Mouse (Mus musculus) splenic B cell, adult 2 months (primary cell): ENCODE results near the gene Fto.

ENCODE experiments used
- DNase-seq: peaks from one replicate; pipeline ENCODE4 v3.0.0-alpha.2; 2011; ENCODE audit warnings: low read depth, low spot score
- H3K27me3 ChIP-seq: 2 replicates; pipeline ENCODE4 v1.6.1; 2012; ENCODE audit warnings: mild to moderate bottlenecking, low read length, moderate library complexity, mixed read lengths; ENCODE audit not compliant: control insufficient read depth, poor library complexity, insufficient read depth, severe bottlenecking
- H3K36me3 ChIP-seq: 2 replicates; pipeline ENCODE4 v1.6.1; 2012; ENCODE audit warnings: mild to moderate bottlenecking, low read length, moderate library complexity, mixed read lengths; ENCODE audit not compliant: control insufficient read depth, poor library complexity, insufficient read depth, severe bottlenecking

Gene Fto

GRCm38 (mm10) chr8:91509206-91509899, 196.0 kb downstream of the Fto start:
- Histone ChIP-seq H3K36me3 (no peaks in the 10 kb centered on the region), H3K27me3 (no peaks in the 10 kb centered on the region)
- DNase-seq, result no peak

GRCm38 (mm10) chr8:91509900-91510260, 196.6 kb downstream of the Fto start:
- Histone ChIP-seq H3K27me3 (no peaks in the 10 kb centered on the region), H3K36me3 (no peaks in the 10 kb centered on the region; the same call in 1 of the 2 replicates)
- no peak for DNase-seq

DNA sequence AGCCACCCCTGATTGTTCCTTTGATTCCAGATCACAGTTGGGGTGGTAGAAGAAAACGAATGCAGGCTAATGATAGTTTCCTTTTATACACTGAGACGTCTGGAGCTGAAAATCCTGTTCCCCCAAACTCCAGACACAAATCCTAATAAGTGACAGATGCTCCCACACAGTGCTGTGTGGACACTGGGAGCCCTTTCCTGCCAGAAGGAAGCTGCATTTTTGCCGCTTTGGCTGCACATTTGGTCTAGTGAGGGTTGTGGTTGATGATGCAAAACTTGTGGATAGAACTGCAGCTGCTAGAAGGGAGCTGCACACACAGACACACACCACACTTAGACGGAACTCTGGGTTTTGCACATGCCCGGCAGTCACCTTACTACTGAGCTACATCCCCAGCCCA, 197.4 kb downstream of the Fto start:
- H3K36me3 ChIP-seq, result no peaks in the 10 kb centered on the region; the same call in 1 of the 2 replicates
- DNase-seq, result no peak

GRCm38 (mm10) chr8:91511943-91512342, 198.6 kb downstream of the Fto start:
- no peaks in the 10 kb centered on the region for H3K27me3 ChIP-seq
- no peak for DNase-seq
- H3K36me3 ChIP-seq, result no peaks in the 10 kb centered on the region; the same call in 1 of the 2 replicates

More for the DNA sequence above, 197.4 kb downstream of the Fto start:
- H3K27me3 ChIP-seq, result no peaks in the 10 kb centered on the region

- DNase-seq, result no peak
- no peaks in the 10 kb centered on the region for H3K27me3 ChIP-seq
- no peaks in the 10 kb centered on the region; the same call in 1 of the 2 replicates for H3K36me3 ChIP-seq
Observed at GRCm38 (mm10) chr8:91514752-91515478, 201.6 kb downstream of the Fto start.

DNA sequence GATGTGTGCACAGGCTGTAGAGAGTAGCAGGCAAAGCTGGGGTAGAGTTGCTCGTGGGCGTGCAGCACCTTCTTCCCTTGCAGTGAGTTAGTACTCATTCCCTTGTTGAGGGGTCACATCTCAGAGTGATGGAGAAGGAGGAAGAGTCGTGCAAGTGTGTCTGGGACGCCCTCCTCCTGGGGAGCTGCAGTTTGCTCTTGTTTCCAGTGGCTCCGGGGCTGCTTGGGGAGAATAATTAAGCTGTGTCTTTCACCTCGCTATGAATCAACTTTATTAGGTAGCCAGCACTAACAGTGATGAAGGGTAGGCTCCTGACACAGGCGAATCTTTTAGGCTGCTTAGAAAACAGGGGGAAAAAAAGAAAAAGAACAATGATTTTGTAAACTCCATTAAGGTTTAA, 203.1 kb downstream of the Fto start:
- DNase-seq, result no peak
- H3K27me3 ChIP-seq, result no peaks in the 10 kb centered on the region
- H3K36me3 ChIP-seq, result no peaks in the 10 kb centered on the region; the same call in 1 of the 2 replicates

DNA sequence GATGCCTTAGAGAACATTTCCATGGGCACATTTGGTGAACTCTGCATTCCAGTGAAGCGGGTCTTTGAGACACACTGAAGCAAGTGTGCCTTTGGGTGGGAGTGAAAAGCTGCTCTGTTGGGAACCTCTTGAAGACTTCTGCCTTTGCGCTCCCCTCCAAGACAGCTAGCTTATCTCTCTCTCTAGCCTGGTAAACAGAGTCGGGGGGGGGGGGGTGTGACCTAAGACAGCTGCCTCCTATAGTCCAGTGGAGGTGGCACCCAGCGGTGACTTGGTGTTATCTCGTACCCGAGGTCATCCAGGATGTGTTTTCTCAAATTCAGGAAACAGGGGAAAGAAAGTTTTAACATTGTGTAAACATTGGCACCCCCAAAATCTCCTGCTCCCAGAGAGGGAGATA, 204.8 kb downstream of the Fto start:
- Histone ChIP-seq H3K36me3 (no peaks in the 10 kb centered on the region; the same call in 1 of the 2 replicates), H3K27me3 (no peaks in the 10 kb centered on the region)
- DNase-seq, result no peak

DNA sequence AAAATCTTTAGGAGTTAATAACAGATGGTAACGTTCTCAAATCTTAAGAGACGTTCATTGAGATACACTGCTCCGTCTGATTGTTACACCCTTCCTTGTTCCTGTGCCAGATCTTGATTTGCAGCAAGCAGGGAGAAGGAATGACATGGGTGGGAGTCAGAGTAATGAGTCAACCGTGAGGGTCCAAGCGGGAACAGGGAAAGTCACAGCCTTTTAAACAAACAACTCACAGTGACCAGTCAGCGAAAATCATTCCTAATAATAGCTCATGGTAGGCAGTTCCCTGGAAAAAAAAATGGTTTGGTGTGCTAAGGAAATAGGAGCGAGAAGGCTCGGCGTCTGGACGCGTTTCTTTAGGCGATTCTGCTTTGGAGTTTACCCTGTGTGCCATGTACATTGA, 208.9 kb downstream of the Fto start:
- H3K36me3 ChIP-seq, result peaks cover 7% of the 10 kb centered on the region
- no peak for DNase-seq
- no peaks in the 10 kb centered on the region for H3K27me3 ChIP-seq

DNA sequence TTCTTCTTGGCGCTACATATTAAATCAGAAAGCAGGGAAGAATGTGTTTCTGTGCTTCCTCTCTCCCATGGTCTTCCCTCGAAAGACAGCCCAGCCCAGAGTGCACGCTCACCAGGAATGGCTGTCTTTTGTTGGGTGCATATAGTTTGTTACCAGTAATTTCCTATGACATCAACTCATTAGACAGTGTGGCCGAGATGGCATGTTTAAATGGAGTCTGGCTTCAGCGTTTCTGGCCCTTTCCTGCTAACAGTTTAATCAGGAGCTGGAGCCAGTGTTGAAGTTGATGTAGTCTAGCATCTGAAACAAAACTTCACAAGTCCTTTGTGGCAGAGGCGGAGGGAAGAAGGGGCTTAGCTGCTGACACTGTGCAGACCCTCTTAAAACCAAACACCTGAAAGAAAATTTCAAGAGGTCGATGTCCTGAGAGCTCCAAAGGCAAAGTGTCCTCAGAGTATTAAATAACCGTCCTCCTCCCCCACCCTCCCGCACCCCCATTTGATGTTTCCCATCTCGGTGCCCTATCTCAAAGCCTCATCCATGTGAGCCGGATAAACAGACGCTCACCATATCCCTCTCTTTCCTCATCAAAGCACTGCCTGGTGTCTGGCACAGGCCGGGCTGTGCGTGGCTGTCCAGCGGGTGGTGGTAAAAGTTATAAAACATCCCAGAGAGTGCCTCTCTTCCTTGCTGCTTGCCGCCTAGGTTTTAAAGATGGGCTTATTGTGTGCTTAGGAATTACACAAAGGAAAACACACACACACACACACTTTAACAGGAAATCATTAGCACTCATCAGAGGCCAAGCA, 210.9 kb downstream of the Fto start:
- Histone ChIP-seq H3K27me3 (no peaks in the 10 kb centered on the region), H3K36me3 (peaks cover 7% of the 10 kb centered on the region)
- no peak for DNase-seq

- Histone ChIP-seq H3K27me3 (no peaks in the 10 kb centered on the region), H3K36me3 (peaks cover 7% of the 10 kb centered on the region)
- DNase-seq, result no peak
Observed at GRCm38 (mm10) chr8:91524865-91525250, 211.5 kb downstream of the Fto start.

- no peak for DNase-seq
- no peaks in the 10 kb centered on the region for H3K27me3 ChIP-seq
- H3K36me3 ChIP-seq, result peaks cover 7% of the 10 kb centered on the region
Observed at GRCm38 (mm10) chr8:91525342-91525817, 212.1 kb downstream of the Fto start.

DNA sequence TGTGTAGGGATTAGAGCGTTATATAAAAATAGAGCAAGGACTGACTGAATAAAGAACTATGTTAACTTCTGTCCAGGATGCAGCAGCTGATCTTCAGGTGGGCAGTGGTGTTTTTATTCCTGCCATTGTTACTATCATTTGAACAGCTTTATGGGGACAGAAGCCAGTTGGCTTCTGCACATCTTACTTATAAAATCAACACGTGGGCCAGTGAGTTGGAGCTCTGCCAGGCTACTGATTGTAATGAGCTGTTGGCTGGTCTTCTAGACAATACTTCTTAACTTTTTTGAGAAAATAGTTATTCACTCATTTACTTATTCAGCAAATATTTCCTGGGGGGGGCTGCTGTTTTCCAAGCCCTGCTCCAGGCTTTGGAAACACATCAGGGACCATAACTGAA, 215.6 kb downstream of the Fto start:
- DNase-seq, result no peak
- H3K36me3 ChIP-seq, result peaks cover 7% of the 10 kb centered on the region
- H3K27me3 ChIP-seq, result no peaks in the 10 kb centered on the region

- DNase-seq, result no peak
- no peaks in the 10 kb centered on the region for H3K27me3 ChIP-seq
Observed at GRCm38 (mm10) chr8:91529699-91530098, 216.4 kb downstream of the Fto start.

DNA sequence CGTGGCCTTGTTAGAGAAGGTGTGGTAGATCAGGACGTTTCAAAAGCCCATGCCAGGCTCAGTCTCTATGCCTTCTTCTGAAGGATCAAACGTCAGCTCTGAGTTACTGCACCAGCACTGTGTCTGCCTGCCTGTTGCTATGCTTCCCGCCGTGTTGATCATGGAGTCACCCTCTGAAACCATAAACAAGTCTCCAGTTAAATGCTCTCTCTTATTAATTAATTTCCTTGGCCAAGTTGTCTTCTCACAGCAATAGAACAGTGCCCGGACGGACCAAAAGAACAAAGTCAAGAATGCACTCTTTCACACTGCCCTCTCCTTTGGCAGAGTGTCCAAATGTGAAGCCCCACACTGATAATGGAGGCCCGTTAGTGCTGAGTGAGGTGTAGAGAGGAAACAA, 217.3 kb downstream of the Fto start:
- Histone ChIP-seq H3K36me3 (peaks cover 2% of the 10 kb centered on the region; the same call in 1 of the 2 replicates), H3K27me3 (no peaks in the 10 kb centered on the region)
- no peak for DNase-seq

More at GRCm38 (mm10) chr8:91529699-91530098, 216.4 kb downstream of the Fto start:
- peaks cover 2% of the 10 kb centered on the region; the same call in 1 of the 2 replicates for H3K36me3 ChIP-seq

- no peaks in the 10 kb centered on the region for H3K36me3 ChIP-seq
- H3K27me3 ChIP-seq, result no peaks in the 10 kb centered on the region
- DNase-seq, result peak; percentile 53
Observed at GRCm38 (mm10) chr8:91531971-91532370, 218.6 kb downstream of the Fto start.
